Mouse (Mus musculus) ES-E14 (cell line): ENCODE measurements at regions not wholly inside any gene's neighbourhood (a gene's known extent, or its start where the extent isn't known, plus 50 kb on each side); places are given as distances from the start of the nearest gene placed in this dataset.

ENCODE experiments used
- DNase-seq: peaks from one replicate; pipeline ENCODE4 v3.0.0-alpha.2; 2013; ENCODE audit warnings: low read depth, low spot score
- H3K27ac ChIP-seq: 2 replicates; pipeline ENCODE4 v1.5.1; 2012; ENCODE audit warnings: low read depth, mild to moderate bottlenecking, low read length, moderate library complexity, mixed read lengths; ENCODE audit not compliant: poor library complexity, insufficient read depth, severe bottlenecking
- H3K36me3 ChIP-seq: 2 replicates; pipeline ENCODE4 v1.6.1; 2012; ENCODE audit warnings: mild to moderate bottlenecking, low read length, moderate library complexity, mixed read lengths; ENCODE audit not compliant: control insufficient read depth, poor library complexity, insufficient read depth, severe bottlenecking
- H3K4me1 ChIP-seq, 2 experiments: fragments of 150-350 bp in 1 of 2; sonication (generic) in 1 of 2; 2 replicates each; pipeline ENCODE4 v1.6.1; 2012; ENCODE audit warnings: low read length in 2 of 2, mild to moderate bottlenecking in 1 of 2, mixed read lengths in 1 of 2; ENCODE audit not compliant: control insufficient read depth in 2 of 2, insufficient read depth in 2 of 2, poor library complexity in 1 of 2
- H3K4me3 ChIP-seq, 2 experiments: fragments of 150-350 bp in 1 of 2; sonication (generic) in 1 of 2; 2 replicates each; pipeline ENCODE4 v1.5.1; 2012; ENCODE audit warnings: low read length in 2 of 2, low read depth in 1 of 2, mild to moderate bottlenecking in 1 of 2, mixed read lengths in 1 of 2; ENCODE audit not compliant: insufficient read depth in 1 of 2, poor library complexity in 1 of 2, severe bottlenecking in 1 of 2
- H3K9ac ChIP-seq: 2 replicates; pipeline ENCODE4 v1.6.1; 2012; ENCODE audit warnings: low read depth, mild to moderate bottlenecking, low read length, mixed read lengths; ENCODE audit not compliant: poor library complexity, insufficient read depth, severe bottlenecking
- H3K9me3 ChIP-seq: fragments of 150-350 bp; sonication (generic); 2 replicates; pipeline ENCODE4 v1.6.1; 2012; ENCODE audit warnings: low read depth, mild to moderate bottlenecking, low read length; ENCODE audit not compliant: control insufficient read depth, insufficient read depth
- CHD2 ChIP-seq: IDR thresholded peaks from 2 replicates; pipeline ENCODE4 v1.6.1; 2014; ENCODE audit warnings: mild to moderate bottlenecking, low read depth, low read length, inconsistent platforms
- HCFC1 ChIP-seq: IDR thresholded peaks from 2 replicates; pipeline ENCODE4 v1.6.1; 2012; ENCODE audit warnings: low read length, inconsistent platforms, borderline replicate concordance; ENCODE audit not compliant: insufficient read depth
- MAFK ChIP-seq: IDR thresholded peaks from 2 replicates; pipeline ENCODE4 v1.6.1; 2014; ENCODE audit warnings: mild to moderate bottlenecking, low read depth, low read length, inconsistent platforms; ENCODE audit not compliant: insufficient read depth
- ZC3H11A ChIP-seq: IDR thresholded peaks from 2 replicates; pipeline ENCODE4 v1.6.1; 2012; ENCODE audit warnings: low read depth, mild to moderate bottlenecking, inconsistent platforms, low read length, borderline replicate concordance
- ZNF384 ChIP-seq: IDR thresholded peaks from 2 replicates; pipeline ENCODE4 v1.6.1; 2012; ENCODE audit warnings: low read depth, low read length, inconsistent platforms
- in situ Hi-C, 2 experiments: fragments of 600-800 bp; cut with MboI; formaldehyde crosslinking; loops; one replicate each; pipeline ENCODE4 v1.15.1; 2025; ENCODE audit warnings: low sequenced_read_pairs in 2 of 2, inconsistent platforms in 1 of 2; ENCODE audit not compliant: unreplicated experiment in 2 of 2

DNA sequence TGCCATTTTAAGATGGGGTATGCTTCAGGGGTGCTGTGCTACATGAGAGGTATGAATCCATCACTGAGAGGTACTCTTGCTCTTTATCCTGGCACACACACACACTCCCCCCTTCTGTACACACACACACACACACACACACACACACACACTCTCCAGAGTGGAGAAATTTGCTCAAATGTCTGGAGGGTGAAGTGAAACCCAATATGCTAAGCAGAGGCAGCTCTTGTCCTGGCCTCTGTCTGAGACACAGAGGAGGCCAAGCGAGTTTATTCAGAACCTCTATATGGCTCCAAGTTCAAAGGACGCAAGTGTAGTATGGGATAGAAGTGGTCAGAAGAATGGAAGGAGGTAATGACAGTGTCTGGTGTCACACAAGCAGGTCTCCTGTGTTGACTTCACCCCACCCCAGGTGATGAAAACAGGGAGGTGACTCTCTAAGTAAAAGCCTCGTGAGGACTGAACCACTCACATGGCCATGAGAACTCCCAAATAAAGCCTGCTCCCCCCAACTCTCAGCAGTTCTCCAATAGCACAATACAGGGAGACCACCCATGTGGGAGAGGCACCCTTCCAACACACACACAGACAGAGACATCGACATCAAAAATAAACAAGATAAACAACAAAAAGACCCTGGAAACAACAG lies 164.6 kb upstream of the Klf14 start:
- Histone ChIP-seq H3K9me3 (no peaks in the 10 kb centered on the region), H3K27ac (no peak overlapping the region), H3K4me1 (peaks cover 3 to 5% of the 10 kb centered on the region in 2 experiments; a peak in 1 of 4 replicates), H3K4me3 (no peak overlapping the region), H3K36me3 (no peaks in the 10 kb centered on the region), H3K9ac (no peak overlapping the region)
- in situ Hi-C loops: no loop called here
- TF ChIP-seq ZC3H11A (no peak), MAFK (no peak)
- no peak for DNase-seq

DNA sequence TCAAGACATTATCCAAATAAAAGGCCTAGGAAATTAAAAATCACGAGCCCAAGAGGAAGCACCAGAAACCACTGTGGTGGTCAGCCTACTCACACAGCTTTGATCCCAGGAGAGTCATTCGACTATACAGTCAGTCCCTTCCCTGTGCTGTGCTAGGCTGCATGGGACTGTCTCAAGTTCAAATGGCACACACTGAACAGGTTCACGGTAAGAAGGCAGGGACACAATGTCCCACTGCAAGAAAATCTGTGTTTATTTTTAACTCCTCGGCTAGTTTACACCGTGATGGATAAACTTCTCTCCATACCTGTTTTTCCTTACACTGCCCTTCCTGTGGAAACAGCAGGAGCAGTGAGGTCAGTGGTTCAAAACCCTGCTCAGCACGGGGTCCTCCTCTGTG lies 165.2 kb upstream of the Klf14 start:
- H3K9ac ChIP-seq: no peak overlapping the region
- in situ Hi-C loops: no loop called here
- no peak for DNase-seq
- no peaks in the 10 kb centered on the region for H3K9me3 ChIP-seq
- TF ChIP-seq ZC3H11A (no peak), ZNF384 (no peak), MAFK (no peak), CHD2 (no peak), HCFC1 (no peak)
- no peaks in the 10 kb centered on the region for H3K36me3 ChIP-seq
- H3K27ac ChIP-seq: no peak overlapping the region
- no peak overlapping the region for H3K4me3 ChIP-seq
- peaks cover 3 to 5% of the 10 kb centered on the region in 2 experiments; a peak in 1 of 4 replicates for H3K4me1 ChIP-seq

DNA sequence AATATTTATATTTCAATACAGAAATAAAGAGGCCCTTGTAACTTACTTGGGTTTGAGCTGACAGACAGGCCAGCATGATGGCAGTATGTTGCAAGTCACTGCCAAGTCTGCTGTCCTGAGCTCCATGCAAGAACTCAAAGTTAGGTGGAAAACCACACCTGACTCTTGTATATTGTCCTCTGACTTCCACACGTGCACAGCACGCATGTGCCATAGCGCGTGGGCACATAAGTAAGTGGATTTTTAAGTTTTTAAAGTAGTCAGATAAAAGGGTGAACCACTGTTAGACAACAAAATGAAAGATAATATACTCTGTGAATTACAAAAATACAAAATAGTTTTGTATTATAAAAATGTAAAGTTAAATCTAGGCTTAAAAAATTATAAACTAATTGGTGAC lies 166.0 kb upstream of the Klf14 start:
- DNase-seq: no peak
- in situ Hi-C loops: no loop called here
- TF ChIP-seq HCFC1 (no peak), ZNF384 (no peak), CHD2 (no peak), ZC3H11A (no peak), MAFK (no peak)
- no peak overlapping the region for H3K27ac ChIP-seq
- H3K4me3 ChIP-seq: no peak overlapping the region
- no peaks in the 10 kb centered on the region for H3K9me3 ChIP-seq
- peaks cover 3 to 5% of the 10 kb centered on the region in 2 experiments; a peak in 1 of 4 replicates for H3K4me1 ChIP-seq
- H3K36me3 ChIP-seq: no peaks in the 10 kb centered on the region
- no peak overlapping the region for H3K9ac ChIP-seq

DNA sequence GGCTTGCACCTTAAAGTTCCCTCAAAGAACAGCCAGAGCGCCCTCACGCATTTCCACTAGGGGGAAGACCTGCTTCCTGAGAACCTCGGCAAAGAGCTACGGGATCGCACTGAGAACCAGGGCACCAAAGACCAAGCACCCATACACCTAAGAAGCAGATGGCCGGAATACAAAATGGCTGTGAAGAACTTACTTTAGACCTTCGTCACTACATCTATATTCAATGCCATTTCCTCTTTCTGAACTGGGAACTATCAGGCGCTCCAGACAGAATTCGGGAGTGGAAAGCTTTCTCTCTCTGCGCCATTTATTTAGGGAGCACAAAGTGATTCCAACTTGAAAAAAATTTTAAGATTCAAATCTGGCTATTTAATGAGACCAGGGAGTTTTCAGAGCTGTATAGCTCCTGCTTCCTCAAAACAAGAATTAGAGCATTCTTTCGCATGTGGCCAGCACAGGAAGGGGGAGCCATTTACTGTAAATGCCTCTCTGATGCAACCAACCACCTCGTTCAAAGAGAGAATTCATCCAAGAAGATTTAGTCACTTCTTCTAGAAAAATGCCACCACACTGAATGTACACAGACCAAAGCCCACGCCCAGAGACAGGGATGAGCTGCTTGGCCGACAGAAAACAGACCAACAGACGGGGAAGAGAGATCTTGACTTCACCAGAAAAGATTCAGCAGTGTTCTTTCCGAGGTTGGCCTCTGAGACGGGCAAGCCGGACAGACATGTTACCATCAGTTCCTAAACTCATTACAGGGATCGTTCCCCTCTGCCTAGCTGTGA lies 166.6 kb upstream of the Klf14 start:
- in situ Hi-C loops: no loop called here

More for the DNA sequence above, 166.6 kb upstream of the Klf14 start:
- Histone ChIP-seq H3K9me3 (no peaks in the 10 kb centered on the region), H3K36me3 (no peaks in the 10 kb centered on the region), H3K4me3 (peak overlapping the region in 1 of 2 experiments; percentile 0; a peak in 1 of 4 replicates), H3K9ac (no peak overlapping the region), H3K27ac (no peak overlapping the region), H3K4me1 (peaks cover 3 to 5% of the 10 kb centered on the region in 2 experiments; a peak in 1 of 4 replicates)
- TF ChIP-seq CHD2 (no peak), HCFC1 (no peak), ZNF384 (no peak), MAFK (no peak), ZC3H11A (no peak)
- DNase-seq: peak; percentile 29
